Mouse (Mus musculus): Measurements from ENCODE around the gene Trim67. TPM values are rescaled to one million over a fixed set of nuclear protein-coding genes. Genes with fewer than 3 reads are reported as not detected.
A peak's percentile ranks its signal among the peaks of the same experiment; 100 is the strongest.
"Not testable (repeated sequence)": the region's sequence is repeated elsewhere in the genome, so short reads cannot be mapped to it uniquely, and the experiment has no call there.

Gene Trim67
- polyA plus RNA-seq, 1 experiment: 0.09 TPM

GRCm38 (mm10) chr8:124840900-124841299 is 48.0 kb downstream of the Trim67 start:
- no peak overlapping the region for H3K4me3 ChIP-seq (ENCODE audit: insufficient read depth, low read length)
- H3K4me1 ChIP-seq (ENCODE audit: control insufficient read depth, insufficient read depth, low read length): peaks cover 12% of the 10 kb centered on the region
- TF ChIP-seq CTCF (IDR thresholded peaks at IDR 0.05; ENCODE audit: low read depth, low read length): no peak
- TF ChIP-seq POLR2A (IDR thresholded peaks at IDR 0.05; ENCODE audit: borderline replicate concordance, low read depth, low read length): no peak
- no peak overlapping the region for H3K27ac ChIP-seq (ENCODE audit: insufficient read depth, low read depth, low read length)

DNA sequence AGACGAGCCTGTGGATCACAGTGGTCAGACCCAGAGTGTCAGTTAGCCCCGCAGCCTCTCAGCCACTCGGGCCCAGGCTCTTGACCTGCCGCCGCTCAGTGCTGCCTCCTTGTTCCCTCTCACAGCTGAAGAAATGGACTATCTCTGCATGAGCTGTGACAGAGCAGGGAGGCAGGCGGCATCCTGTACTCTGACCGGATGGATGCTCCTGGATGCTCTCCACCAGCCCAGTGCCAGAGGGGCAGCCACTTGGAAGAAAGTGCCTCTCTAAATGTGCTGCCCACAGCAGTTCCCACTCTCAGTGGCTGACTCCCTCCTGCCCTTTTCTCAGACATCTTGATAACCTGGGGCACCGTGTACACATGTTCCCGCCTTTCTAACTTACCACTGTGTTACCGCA is 48.9 kb downstream of the Trim67 start:
- TF ChIP-seq POLR2A (IDR thresholded peaks at IDR 0.05; ENCODE audit: borderline replicate concordance, low read depth, low read length) (no peak), CTCF (IDR thresholded peaks at IDR 0.05; ENCODE audit: low read depth, low read length) (no peak)
- no peak overlapping the region for H3K4me3 ChIP-seq (ENCODE audit: insufficient read depth, low read length)
- no peak overlapping the region for H3K27ac ChIP-seq (ENCODE audit: insufficient read depth, low read depth, low read length)
- peaks cover 12% of the 10 kb centered on the region for H3K4me1 ChIP-seq (ENCODE audit: control insufficient read depth, insufficient read depth, low read length)

DNA sequence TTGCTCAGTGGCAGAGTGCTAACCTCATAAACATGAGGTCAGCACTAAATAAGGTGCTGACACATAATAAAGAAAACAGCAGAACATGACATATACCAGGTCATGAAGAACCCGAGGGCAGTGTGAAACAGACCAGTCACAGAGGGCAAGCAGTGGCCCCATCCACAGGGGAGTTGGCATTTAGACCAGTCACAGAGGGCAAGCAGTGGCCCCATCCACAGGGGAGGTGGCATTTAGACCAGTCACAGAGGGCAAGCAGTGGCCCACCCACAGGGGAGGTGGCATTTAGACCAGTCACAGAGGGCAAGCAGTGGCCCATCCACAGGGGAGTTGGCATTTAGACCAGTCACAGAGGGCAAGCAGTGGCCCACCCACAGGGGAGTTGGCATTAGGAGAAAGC is 50.0 kb downstream of the Trim67 start:
- H3K4me3 ChIP-seq (ENCODE audit: insufficient read depth, low read length); H3K27ac ChIP-seq (ENCODE audit: insufficient read depth, low read depth, low read length): not testable (repeated sequence)
- H3K4me1 ChIP-seq (ENCODE audit: control insufficient read depth, insufficient read depth, low read length): peaks cover 12% of the 10 kb centered on the region

- H3K4me3 ChIP-seq (ENCODE audit: insufficient read depth, low read length): no peak overlapping the region
- peaks cover 12% of the 10 kb centered on the region for H3K4me1 ChIP-seq (ENCODE audit: control insufficient read depth, insufficient read depth, low read length)
- no peak overlapping the region for H3K27ac ChIP-seq (ENCODE audit: insufficient read depth, low read depth, low read length)
- no peak for TF ChIP-seq CTCF (IDR thresholded peaks at IDR 0.05; ENCODE audit: low read depth, low read length)
- no peak for TF ChIP-seq POLR2A (IDR thresholded peaks at IDR 0.05; ENCODE audit: borderline replicate concordance, low read depth, low read length)
These were observed 52.2 kb downstream of the Trim67 start for GRCm38 (mm10) chr8:124845131-124845530.

DNA sequence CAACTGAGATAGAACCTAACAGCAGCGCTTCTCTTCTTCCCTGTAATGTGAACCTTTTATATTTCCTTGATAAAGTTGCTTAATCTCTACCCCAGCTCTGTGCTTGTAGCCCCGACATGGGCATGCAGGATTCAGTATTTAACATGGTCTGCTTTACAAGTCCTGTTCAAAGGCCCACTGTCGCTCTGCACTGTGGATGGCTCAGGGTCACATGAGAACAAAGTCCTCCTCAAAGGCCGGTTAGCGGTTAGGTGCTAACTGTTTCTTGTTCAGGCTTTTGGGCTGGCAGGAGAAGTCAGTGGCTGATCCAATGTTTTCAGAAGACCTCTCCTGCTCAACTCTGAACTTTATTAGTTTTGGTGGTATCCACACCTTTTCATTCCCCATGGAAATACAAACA is 52.7 kb downstream of the Trim67 start:
- no peak overlapping the region for H3K4me3 ChIP-seq (ENCODE audit: insufficient read depth, low read length)
- peaks cover 12% of the 10 kb centered on the region for H3K4me1 ChIP-seq (ENCODE audit: control insufficient read depth, insufficient read depth, low read length)
- TF ChIP-seq POLR2A (IDR thresholded peaks at IDR 0.05; ENCODE audit: borderline replicate concordance, low read depth, low read length): no peak
- no peak overlapping the region for H3K27ac ChIP-seq (ENCODE audit: insufficient read depth, low read depth, low read length)

- no peak overlapping the region for H3K4me3 ChIP-seq (ENCODE audit: insufficient read depth, low read length)
- no peaks in the 10 kb centered on the region for H3K4me1 ChIP-seq (ENCODE audit: control insufficient read depth, insufficient read depth, low read length)
- no peak for TF ChIP-seq CTCF (IDR thresholded peaks at IDR 0.05; ENCODE audit: low read depth, low read length)
- TF ChIP-seq POLR2A (IDR thresholded peaks at IDR 0.05; ENCODE audit: borderline replicate concordance, low read depth, low read length): no peak
- no peak overlapping the region for H3K27ac ChIP-seq (ENCODE audit: insufficient read depth, low read depth, low read length)
These were observed 60.6 kb downstream of the Trim67 start for GRCm38 (mm10) chr8:124853511-124853910.

DNA sequence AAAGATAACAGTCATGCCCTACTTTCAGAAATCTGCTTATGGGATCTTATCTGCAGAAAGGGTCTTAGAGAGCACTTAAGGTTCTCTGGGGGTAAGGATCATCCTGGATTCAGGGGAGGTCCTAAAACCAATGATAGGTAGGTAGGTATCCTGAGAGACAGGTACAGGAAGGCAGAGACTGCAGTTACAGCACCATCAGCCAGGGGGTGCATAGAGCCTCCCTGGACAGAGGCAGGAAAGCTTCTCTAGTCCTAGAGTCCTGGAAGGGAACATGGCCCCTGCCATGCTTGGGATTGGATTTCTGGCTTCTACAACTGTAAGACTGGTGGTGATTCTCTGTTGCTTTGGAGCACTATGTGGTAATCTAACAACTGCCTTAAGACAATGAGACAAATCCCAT is 66.6 kb downstream of the Trim67 start:
- Histone ChIP-seq H3K4me1 (ENCODE audit: control insufficient read depth, insufficient read depth, low read length) (peaks cover 6% of the 10 kb centered on the region), H3K27ac (ENCODE audit: insufficient read depth, low read depth, low read length) (no peak overlapping the region), H3K4me3 (ENCODE audit: insufficient read depth, low read length) (no peak overlapping the region)
- no peak for TF ChIP-seq CTCF (IDR thresholded peaks at IDR 0.05; ENCODE audit: low read depth, low read length)
- no peak for TF ChIP-seq POLR2A (IDR thresholded peaks at IDR 0.05; ENCODE audit: borderline replicate concordance, low read depth, low read length)

DNA sequence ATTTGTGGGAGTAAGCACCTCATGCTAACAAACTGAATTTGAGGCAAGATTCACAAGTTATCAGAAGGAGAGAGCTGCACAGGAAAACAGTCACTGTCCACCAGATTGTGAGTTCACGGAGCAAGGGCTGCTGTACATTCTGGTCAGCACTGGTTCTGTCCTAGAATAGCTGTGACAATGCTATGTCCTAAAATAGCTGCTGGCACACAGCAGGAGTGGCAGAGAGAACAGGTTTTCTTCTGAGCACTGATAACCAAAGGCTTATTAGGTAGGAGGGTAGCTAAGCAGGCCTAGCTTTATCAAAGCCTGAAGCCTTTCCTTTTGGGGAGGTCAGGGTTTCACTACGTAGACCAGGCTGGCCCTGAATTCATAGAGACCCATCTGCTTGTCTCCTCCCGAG is 67.3 kb downstream of the Trim67 start:
- TF ChIP-seq POLR2A (IDR thresholded peaks at IDR 0.05; ENCODE audit: borderline replicate concordance, low read depth, low read length) (no peak), CTCF (IDR thresholded peaks at IDR 0.05; ENCODE audit: low read depth, low read length) (no peak)
- H3K4me3 ChIP-seq (ENCODE audit: insufficient read depth, low read length): no peak overlapping the region
- no peak overlapping the region for H3K27ac ChIP-seq (ENCODE audit: insufficient read depth, low read depth, low read length)
- H3K4me1 ChIP-seq (ENCODE audit: control insufficient read depth, insufficient read depth, low read length): peaks cover 13% of the 10 kb centered on the region

DNA sequence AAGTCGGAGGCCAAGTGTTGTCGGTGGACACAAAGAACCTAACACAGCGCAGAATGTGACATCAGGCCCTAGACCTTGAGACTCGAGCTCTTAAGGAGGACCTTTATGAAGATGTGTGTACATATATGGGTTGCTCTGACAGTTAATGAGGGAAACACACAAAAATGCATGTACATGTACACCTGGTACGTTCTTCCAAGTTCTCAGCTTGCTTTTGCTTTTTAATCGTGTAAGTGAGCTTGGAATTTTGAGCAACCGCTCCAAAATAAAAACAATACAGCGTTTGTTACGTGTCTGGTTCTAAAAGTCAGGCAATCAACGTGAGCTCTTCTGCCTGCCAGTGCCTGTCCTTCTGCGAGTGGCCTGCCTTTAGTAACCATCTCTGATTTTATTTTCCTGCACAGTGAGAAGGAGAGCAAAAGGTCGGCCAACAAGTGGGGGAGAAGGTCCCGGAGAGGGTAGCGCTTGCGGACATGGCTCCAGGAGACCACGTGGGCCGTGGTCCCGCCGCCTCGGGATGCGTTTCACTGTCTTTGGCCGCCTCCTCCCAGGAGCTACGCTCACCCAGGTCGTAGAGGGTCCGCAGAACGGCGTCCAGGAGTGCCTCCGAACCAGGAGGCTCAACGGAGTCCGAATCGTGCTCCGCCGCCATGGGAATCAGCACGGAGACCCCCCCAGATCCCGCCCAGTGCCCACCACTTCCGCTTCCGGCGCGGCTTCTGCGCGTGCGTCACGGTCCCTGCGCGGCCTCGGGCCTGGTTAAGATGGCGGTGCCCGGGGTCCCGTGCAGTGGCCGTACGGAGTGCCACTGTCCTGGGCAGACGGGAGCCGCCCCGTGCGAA is 69.7 kb downstream of the Trim67 start, which contains the start of the genes Gnpat and 2810004N23Rik:
Gnpat (plus strand) TSS at position 713 of the 842 bp plus-strand sequence.
2810004N23Rik (minus strand) TSS at position 800 of the 842 bp plus-strand sequence.
- H3K4me1 ChIP-seq (ENCODE audit: control insufficient read depth, insufficient read depth, low read length): peaks cover 28% of the 10 kb centered on the region
- TF ChIP-seq CTCF (IDR thresholded peaks at IDR 0.05; ENCODE audit: low read depth, low read length) (no peak), POLR2A (IDR thresholded peaks at IDR 0.05; ENCODE audit: borderline replicate concordance, low read depth, low read length) (no peak)
- peak within 1 kb of the TSS; percentile 99 for H3K4me3 ChIP-seq (ENCODE audit: insufficient read depth, low read length)
- peak within 1 kb of the TSS; percentile 73 for H3K27ac ChIP-seq (ENCODE audit: insufficient read depth, low read depth, low read length)

DNA sequence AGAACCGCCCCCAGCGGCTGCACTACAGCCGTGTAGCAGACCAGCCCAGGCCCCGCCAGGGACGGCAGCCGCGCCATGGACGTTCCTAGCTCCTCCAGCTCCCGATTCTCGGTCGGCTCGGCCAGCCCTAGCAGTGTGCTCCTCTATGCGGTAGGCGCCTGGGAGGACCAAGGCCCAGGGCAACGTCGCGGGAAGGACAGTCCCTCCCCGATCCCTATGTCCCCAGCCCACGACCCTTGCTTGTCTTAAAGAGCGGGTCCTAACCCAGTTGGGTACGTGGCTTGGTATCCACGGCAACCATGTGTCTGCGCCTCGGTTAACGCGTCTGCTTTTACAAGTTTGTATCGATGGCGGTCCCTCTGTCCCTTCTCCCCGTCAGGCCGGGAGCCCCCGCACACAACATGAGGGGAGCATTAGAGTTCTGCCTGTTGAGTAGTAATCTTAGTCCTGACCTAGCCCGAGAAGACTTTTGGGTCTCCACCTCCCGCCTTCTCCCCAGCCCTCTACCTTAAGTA is 70.3 kb downstream of the Trim67 start:
- TF ChIP-seq POLR2A (IDR thresholded peaks at IDR 0.05; ENCODE audit: borderline replicate concordance, low read depth, low read length) (no peak), CTCF (IDR thresholded peaks at IDR 0.05; ENCODE audit: low read depth, low read length) (no peak)
- Histone ChIP-seq H3K27ac (ENCODE audit: insufficient read depth, low read depth, low read length) (peak overlapping the region; percentile 73), H3K4me3 (ENCODE audit: insufficient read depth, low read length) (peak overlapping the region; percentile 99), H3K4me1 (ENCODE audit: control insufficient read depth, insufficient read depth, low read length) (peaks cover 33% of the 10 kb centered on the region)
